Mouse (Mus musculus) kidney, adult 2 months (tissue): ENCODE measurements around the gene Arpc3.

Experiments used
- CTCF ChIP-seq: fragments of 200-500 bp; conservative IDR thresholded peaks from 2 replicates; pipeline ENCODE4 v1.5.1; 2011; ENCODE audit warnings: low read depth, mild to moderate bottlenecking, control low read depth, low read length, moderate library complexity, mixed read lengths; ENCODE audit not compliant: insufficient read depth, insufficient read length
- POLR2A ChIP-seq: fragments of 200-500 bp; IDR thresholded peaks from one replicate; pipeline ENCODE4 v1.6.1; 2011; ENCODE audit warnings: low read depth, low read length, control low read depth

DNA sequence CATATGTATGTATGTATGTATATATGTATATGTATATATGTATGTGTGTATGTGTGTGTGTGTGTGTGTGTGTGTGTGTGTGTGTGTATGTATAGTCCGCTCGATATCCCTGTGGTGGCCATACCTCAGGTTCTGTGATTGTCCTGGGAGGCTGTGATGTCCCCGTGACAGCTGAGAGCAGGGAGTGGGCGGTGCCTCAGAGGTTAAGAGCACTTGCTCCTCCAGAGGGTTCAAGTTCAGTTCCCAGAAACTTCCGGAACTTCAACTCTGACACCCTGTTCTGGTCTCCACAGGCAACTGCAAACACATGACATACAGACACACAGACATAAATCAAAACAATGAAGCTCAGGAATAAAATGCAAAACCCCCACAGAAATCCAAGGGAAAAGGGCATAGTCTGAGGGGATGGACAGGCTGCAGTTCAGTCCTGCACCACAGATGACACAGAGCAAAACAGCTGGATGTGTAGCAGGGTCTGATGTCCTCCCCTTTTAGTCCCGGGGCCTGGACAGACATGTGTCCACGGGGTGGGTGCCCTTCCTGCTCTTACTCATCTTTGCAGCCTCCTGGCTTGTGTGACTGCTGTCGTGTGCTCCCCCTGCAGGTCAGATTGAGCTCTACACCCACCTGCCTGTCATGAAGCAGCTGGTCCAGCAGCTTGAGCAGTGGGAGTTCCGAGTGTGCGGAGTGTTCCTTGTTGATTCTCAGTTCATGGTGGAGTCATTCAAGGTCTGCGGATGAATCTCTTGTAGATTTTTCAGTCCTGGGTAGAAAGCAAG, 12.1 kb upstream of the Arpc3 start:
- TF ChIP-seq CTCF, result peak; percentile 94
- no peak for TF ChIP-seq POLR2A
